Mouse (Mus musculus) heart, postnatal 0 days (tissue): ENCODE results near the gene Tubb2b.

Source experiments
- CTCF ChIP-seq: IDR thresholded peaks from 2 replicates; pipeline ENCODE4 v1.5.1; 2016; ENCODE audit warnings: antibody characterized with exemption, control low read depth, low read depth
- EP300 ChIP-seq: IDR thresholded peaks from 2 replicates; pipeline ENCODE4 v1.6.1; 2016; ENCODE audit warnings: antibody characterized with exemption, low read depth

- no peak for TF ChIP-seq CTCF
- TF ChIP-seq EP300: no peak
Measured at GRCm38 (mm10) chr13:34152695-34153094, 22.4 kb upstream of the Tubb2b start.
